Mouse (Mus musculus) hindbrain, embryonic 12.5 days (tissue): Measurements from ENCODE around the gene Tbk1. TPM values are rescaled to one million over a fixed set of nuclear protein-coding genes. Genes with fewer than 3 reads are reported as not detected.
A peak's percentile ranks its signal among the peaks of the same experiment; 100 is the strongest.

Experiments used
- ATAC-seq: fragments of 200-750 bp; cut with Nextera tagmentation; 2 replicates; pipeline ENCODE4 v1.8.0; 2017; ENCODE audit warnings: moderate TSS enrichment; ENCODE audit not compliant: low FRiP score
- H3K27ac ChIP-seq: fragments of 300-500 bp; sonication (generic); 2 replicates; pipeline ENCODE4 v1.5.1; 2016; ENCODE audit warnings: mild to moderate bottlenecking
- H3K27me3 ChIP-seq: fragments of 300-500 bp; sonication (generic); 2 replicates; pipeline ENCODE4 v1.6.1; 2016; ENCODE audit warnings: mild to moderate bottlenecking
- H3K36me3 ChIP-seq: fragments of 300-500 bp; sonication (generic); 2 replicates; pipeline ENCODE4 v1.6.1; 2016; ENCODE audit warnings: mild to moderate bottlenecking
- H3K4me1 ChIP-seq: fragments of 300-500 bp; sonication (generic); 2 replicates; pipeline ENCODE4 v1.6.1; 2016
- H3K4me2 ChIP-seq: fragments of 300-500 bp; sonication (generic); replicated peaks from 2 replicates; pipeline ENCODE4 v1.6.1; 2016; ENCODE audit warnings: mild to moderate bottlenecking
- H3K4me3 ChIP-seq: fragments of 300-500 bp; sonication (generic); 2 replicates; pipeline ENCODE4 v1.5.1; 2016; ENCODE audit warnings: mild to moderate bottlenecking
- H3K9ac ChIP-seq: fragments of 300-500 bp; sonication (generic); 2 replicates; pipeline ENCODE4 v1.6.1; 2016; ENCODE audit warnings: mild to moderate bottlenecking, moderate library complexity
- H3K9me3 ChIP-seq: fragments of 300-500 bp; sonication (generic); replicated peaks from 2 replicates; pipeline ENCODE4 v1.6.1; 2016; ENCODE audit warnings: mild to moderate bottlenecking
- WGBS: fragments of 180-500 bp; shearing (Covaris S2); methylation state at CpG from one replicate; pipeline ENCODE4 v1.1.7; 2016; 5-methylcytosine and 5-hydroxymethylcytosine counted together
- microRNA-seq: library from miRNA; unstranded; fragments of <30 nt; microRNA quantifications from one replicate; pipeline ENCODE4, GENCODE M21; 2017
- polyA plus RNA-seq: library from polyadenylated mRNA; unstranded; fragments of >200 nt; fragmentation: Nextera tagmentation; extraction: Ambion mirVana; gene quantifications from 2 replicates; pipeline ENCODE4 v1.2.1, GENCODE M21; 2016

The Tbk1 gene
- polyA plus RNA-seq, 1 experiment from 2014 or later = 35.2 TPM

DNA sequence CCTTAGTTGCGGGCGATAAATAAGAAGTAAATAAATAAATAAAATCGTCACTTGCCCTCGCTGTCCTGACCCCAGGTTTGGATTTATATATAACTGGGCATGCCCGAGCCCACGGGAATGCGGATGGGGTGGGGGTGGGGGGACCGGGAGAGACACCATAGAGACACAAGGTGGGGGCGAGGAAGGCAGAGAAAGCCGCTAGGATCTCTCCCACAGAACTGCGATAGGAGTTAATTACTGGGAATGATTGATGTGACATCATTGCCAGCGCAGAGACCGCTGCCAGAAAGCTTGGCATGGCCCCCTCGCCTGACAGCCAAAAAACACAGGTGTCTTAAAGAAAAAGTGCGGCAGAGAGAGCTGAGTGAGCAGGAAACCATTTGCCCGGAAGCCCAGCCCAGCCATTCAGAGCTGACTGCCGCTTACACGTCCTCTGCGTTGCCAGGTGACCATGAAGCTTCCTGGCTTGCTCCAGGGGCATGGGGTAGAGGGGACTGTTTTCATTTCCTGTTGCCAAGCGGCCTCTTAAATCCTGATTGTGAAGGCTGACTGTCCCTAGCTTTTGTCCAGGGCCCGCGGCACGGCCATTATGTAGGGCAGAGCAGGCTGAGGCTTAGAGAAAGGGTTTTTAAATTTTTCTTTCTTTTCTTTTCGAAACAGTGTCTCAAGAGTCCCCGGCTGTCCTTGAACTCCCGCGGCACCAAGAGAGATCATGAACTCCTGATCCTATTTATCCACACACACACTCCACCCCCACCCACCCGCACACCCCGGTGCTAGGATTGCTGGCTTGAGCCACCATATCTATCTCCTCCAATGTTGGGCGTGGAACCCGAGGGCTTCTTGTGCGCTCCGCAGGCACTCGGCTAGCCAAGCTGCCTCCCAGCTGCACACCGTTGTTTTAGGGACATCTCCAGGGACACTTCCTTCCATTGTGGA is 81.3 kb downstream of the Tbk1 start:
- Histone ChIP-seq H3K4me2 (peak overlapping the region; percentile 52), H3K27ac (peak overlapping the region; percentile 79), H3K27me3 (no peaks in the 10 kb centered on the region), H3K36me3 (no peaks in the 10 kb centered on the region), H3K9me3 (no peaks in the 10 kb centered on the region), H3K4me3 (peak overlapping the region; percentile 29), H3K4me1 (peaks cover 32% of the 10 kb centered on the region), H3K9ac (peak overlapping the region; percentile 39; the same call in 1 of the 2 replicates)
- ATAC-seq = peak; percentile 53
- 23% methylated on average over 35 of the region's 35 CpGs for WGBS

DNA sequence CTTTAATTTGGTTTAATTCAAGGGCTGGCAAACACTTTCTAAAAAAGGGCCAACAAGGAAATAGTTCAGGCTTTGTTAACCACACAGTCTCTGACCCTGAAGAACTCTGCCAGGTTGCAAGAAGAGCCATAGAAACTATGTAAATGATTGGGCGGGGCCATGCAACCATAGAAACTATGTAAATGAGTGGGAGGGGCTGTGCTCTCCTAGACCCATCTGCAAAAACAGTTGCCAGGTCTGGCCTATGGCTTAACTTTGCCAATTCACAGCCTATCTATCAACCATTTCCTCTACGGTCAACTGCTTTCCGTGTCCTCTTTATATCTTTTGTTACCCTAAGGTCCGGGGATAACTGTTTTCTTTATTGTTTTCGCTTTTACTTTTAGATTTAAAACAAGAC is 85.4 kb downstream of the Tbk1 start:
- 60% methylated on average over 5 of the region's 5 CpGs for WGBS
- no peaks in the 10 kb centered on the region for H3K36me3 ChIP-seq
- no peaks in the 10 kb centered on the region for H3K9me3 ChIP-seq
- H3K27me3 ChIP-seq = no peaks in the 10 kb centered on the region
- H3K4me2 ChIP-seq = no peak overlapping the region
- H3K4me1 ChIP-seq = peaks cover 15% of the 10 kb centered on the region
- peak; percentile 73 for ATAC-seq
- no peak overlapping the region for H3K4me3 ChIP-seq
- no peak overlapping the region for H3K9ac ChIP-seq
- no peak overlapping the region for H3K27ac ChIP-seq

DNA sequence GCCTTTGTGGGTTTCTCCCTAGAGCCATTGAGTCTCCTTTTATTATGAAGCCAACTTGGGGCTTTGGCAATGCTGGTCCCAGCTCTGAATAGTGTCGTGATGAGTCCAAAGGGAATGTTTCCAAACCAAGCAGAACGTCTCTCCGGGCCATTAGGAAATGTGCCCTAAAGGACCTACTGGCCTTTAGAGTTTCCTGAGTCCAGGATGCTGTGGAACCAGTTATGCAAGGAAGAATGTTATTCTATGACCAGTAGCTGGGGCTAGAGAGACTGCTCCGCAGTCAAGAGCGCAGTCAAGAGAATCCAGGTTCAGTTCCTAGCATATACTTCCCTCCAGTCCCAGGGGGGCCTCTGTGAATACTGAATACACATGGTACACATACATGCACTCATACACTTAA is 86.6 kb downstream of the Tbk1 start:
- WGBS = 71% methylated on average over 5 of the region's 5 CpGs
- ATAC-seq = no peak

DNA sequence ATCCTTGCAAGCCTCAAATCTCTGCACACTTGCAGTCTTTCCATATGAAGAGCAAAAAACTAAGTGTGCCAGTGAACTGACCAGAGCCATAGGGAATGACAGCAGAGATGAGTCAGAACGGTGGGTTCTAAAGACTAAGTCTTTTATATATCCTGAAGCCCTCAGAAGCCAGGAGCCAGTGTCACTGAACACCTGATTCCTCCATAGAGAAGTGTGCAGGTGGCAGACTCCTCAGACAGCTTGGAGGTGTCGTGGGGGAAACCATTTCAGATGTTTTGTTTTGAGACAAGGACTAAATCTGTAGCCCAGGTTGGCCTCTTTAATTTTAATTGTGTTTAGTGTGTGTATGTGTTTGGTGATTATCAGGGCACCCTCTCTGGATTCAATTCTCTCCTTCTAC is 87.5 kb downstream of the Tbk1 start:
- H3K9me3 ChIP-seq = no peaks in the 10 kb centered on the region
- no peak overlapping the region for H3K4me3 ChIP-seq
- H3K4me1 ChIP-seq = 0 out of 2 replicates have a peak, but pooled peaks cover 2% of the 10 kb centered on the region
- no peaks in the 10 kb centered on the region for H3K36me3 ChIP-seq
- ATAC-seq = no peak
- H3K4me2 ChIP-seq = no peak overlapping the region
- H3K9ac ChIP-seq = no peak overlapping the region
- 66% methylated on average over 2 of the region's 2 CpGs for WGBS
- no peak overlapping the region for H3K27ac ChIP-seq
- no peaks in the 10 kb centered on the region for H3K27me3 ChIP-seq

More for the DNA sequence above, 86.6 kb downstream of the Tbk1 start:
- Histone ChIP-seq H3K9me3 (no peaks in the 10 kb centered on the region), H3K27me3 (no peaks in the 10 kb centered on the region), H3K9ac (no peak overlapping the region), H3K4me2 (no peak overlapping the region), H3K36me3 (no peaks in the 10 kb centered on the region), H3K27ac (no peak overlapping the region), H3K4me1 (peaks cover 7% of the 10 kb centered on the region; the same call in 1 of the 2 replicates), H3K4me3 (no peak overlapping the region)

DNA sequence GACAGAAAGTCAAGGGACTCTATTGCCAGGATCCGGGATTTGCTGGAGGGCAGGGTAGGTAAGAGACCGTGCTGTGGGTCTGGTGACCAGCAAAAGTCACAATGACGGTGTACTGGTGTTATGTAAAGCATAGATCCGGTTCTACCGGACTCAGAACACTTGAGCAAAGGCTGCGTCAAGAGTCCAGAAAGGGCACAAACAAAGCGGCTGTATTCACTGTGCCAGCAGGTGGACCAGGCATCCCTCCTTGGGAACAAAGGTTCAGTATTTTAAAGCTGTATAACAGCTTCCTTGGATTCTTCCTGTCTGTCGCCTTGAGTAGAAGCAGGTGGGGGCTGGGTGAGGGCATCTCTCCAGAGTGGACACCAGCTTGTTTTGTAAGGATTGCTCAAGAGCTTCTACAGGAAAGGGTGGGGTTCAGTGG is 88.1 kb downstream of the Tbk1 start:
- no peaks in the 10 kb centered on the region for H3K27me3 ChIP-seq
- no peaks in the 10 kb centered on the region for H3K36me3 ChIP-seq
- 0 out of 2 replicates have a peak, but pooled peaks cover 2% of the 10 kb centered on the region for H3K4me1 ChIP-seq
- no peak overlapping the region for H3K4me2 ChIP-seq
- H3K9me3 ChIP-seq = no peaks in the 10 kb centered on the region
- 69% methylated on average over 8 of the region's 8 CpGs for WGBS
- H3K27ac ChIP-seq = no peak overlapping the region
- no peak overlapping the region for H3K9ac ChIP-seq
- no peak overlapping the region for H3K4me3 ChIP-seq
- no peak for ATAC-seq

DNA sequence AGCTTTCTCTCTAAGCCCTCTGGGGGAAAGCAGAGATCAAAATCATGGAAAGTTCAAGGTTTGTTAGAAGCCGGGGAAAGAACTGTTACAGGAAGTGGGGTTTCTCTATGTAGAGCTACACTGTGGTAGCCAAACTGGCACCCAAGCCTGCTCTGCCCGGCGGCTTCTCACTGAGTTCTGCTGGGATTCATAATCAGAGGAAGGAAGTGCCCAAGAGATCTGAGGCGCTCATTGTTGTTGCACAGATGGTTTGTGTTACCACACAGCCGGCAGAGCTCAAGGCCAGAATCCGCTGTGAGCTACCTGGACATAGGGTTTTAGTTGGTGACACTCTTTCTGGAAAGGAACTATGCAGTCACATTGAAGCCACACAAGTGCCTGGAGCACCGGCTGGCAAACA is 88.6 kb downstream of the Tbk1 start:
- no peak for ATAC-seq
- no peaks in the 10 kb centered on the region for H3K27me3 ChIP-seq
- no peak overlapping the region for H3K9ac ChIP-seq
- H3K4me2 ChIP-seq = no peak overlapping the region
- H3K4me1 ChIP-seq = 0 out of 2 replicates have a peak, but pooled peaks cover 2% of the 10 kb centered on the region
- WGBS = 70% methylated on average over 7 of the region's 7 CpGs
- H3K27ac ChIP-seq = no peak overlapping the region
- no peaks in the 10 kb centered on the region for H3K36me3 ChIP-seq
- H3K9me3 ChIP-seq = no peaks in the 10 kb centered on the region
- H3K4me3 ChIP-seq = no peak overlapping the region

DNA sequence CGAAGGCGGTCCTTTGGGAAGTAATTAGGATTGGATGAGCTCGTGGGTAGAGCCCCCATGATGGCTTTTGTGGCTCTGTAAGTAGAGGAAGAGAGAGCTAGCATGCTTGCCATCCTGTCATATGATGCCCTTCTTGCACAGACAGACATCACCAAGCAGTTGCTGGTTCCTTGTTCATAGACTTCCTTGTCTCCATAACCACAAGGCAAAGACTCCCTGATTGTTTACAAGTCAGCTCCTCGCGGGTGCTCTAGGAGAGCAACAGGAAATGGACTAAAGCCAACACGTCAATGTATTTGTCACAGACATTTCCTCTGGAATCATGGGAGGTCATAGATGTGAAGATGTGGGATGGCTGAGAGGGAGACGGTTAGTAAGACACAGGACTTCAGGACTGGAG is 90.0 kb downstream of the Tbk1 start:
- Histone ChIP-seq H3K36me3 (no peaks in the 10 kb centered on the region), H3K4me1 (0 out of 2 replicates have a peak, but pooled peaks cover 2% of the 10 kb centered on the region)
- 85% methylated on average over 7 of the region's 7 CpGs for WGBS

More for the DNA sequence above, 90.0 kb downstream of the Tbk1 start:
- 0 out of 2 replicates have a peak overlapping the region, but pooled peaks have one; percentile 4 for H3K27ac ChIP-seq
- H3K9me3 ChIP-seq = no peaks in the 10 kb centered on the region
- no peak overlapping the region for H3K4me2 ChIP-seq
- ATAC-seq = no peak
- no peaks in the 10 kb centered on the region for H3K27me3 ChIP-seq
- no peak overlapping the region for H3K9ac ChIP-seq
- no peak overlapping the region for H3K4me3 ChIP-seq

Small RNAs within 50 kb of the gene (microRNA-seq; reads per million reads assigned to microRNA genes)
- not detected for gene Gm24330

Other genes starting within 250 kb of the Tbk1 start
- 6.7 and 7.9 TPM in 2 replicates for gene Tbc1d30, start 235.5 kb downstream of the Tbk1 start, polyA plus RNA-seq
- gene Gns, start 221.7 kb downstream of the Tbk1 start, polyA plus RNA-seq = 50.8 and 54.1 TPM in 2 replicates
- gene Rassf3, start 110.4 kb downstream of the Tbk1 start, polyA plus RNA-seq = 12.7 and 13.4 TPM in 2 replicates
- gene Xpot, start 39.5 kb upstream of the Tbk1 start, polyA plus RNA-seq = 50.6 and 54.4 TPM in 2 replicates
- gene D930020B18Rik, start 54.8 kb upstream of the Tbk1 start, polyA plus RNA-seq = 0.09 and 0.18 TPM in 2 replicates
- 2.4 TPM in 2 replicates for gene BC048403, start 153.2 kb upstream of the Tbk1 start, polyA plus RNA-seq